Mouse (Mus musculus): ENCODE data around the gene Gm45194. TPM values are rescaled to one million over a fixed set of nuclear protein-coding genes. Genes with fewer than 3 reads are reported as not detected.

Gm45194 gene
- polyA plus RNA-seq, 1 experiment, result 1.5 TPM

- no peak overlapping the region for H3K27ac ChIP-seq (ENCODE audit: control insufficient read depth, insufficient read depth, low read depth, low read length)
- TF ChIP-seq POLR2A (IDR thresholded peaks at IDR 0.05; ENCODE audit: control insufficient read depth, low read depth, low read length), result no peak
- TF ChIP-seq CTCF (IDR thresholded peaks at IDR 0.05; ENCODE audit: control insufficient read depth, insufficient read depth, insufficient replicate concordance, low read depth, low read length), result no peak
Measured at GRCm38 (mm10) chrX:111999661-112000060, 108.5 kb downstream of the Gm45194 start.

GRCm38 (mm10) chrX:112010707-112011106, 119.5 kb downstream of the Gm45194 start, which contains the start of gene Tex16:
Gene Tex16, plus strand, starts transcription at chrX:112011007.
- H3K4me3 ChIP-seq (ENCODE audit: control insufficient read depth, low read depth, low read length), result no peak within 1 kb of the TSS
- H3K27me3 ChIP-seq (ENCODE audit: control insufficient read depth, insufficient read depth, low read length), result no peaks in the 10 kb centered on the region
- H3K27ac ChIP-seq (ENCODE audit: control insufficient read depth, insufficient read depth, low read depth, low read length), result no peak within 1 kb of the TSS
- H3K36me3 ChIP-seq (ENCODE audit: control insufficient read depth, insufficient read depth, low read length), result no peaks in the 10 kb centered on the region
- H3K4me1 ChIP-seq (ENCODE audit: control insufficient read depth, insufficient read depth, low read length), result no peaks in the 10 kb centered on the region
- TF ChIP-seq POLR2A (IDR thresholded peaks at IDR 0.05; ENCODE audit: control insufficient read depth, low read depth, low read length), result no peak
- TF ChIP-seq CTCF (IDR thresholded peaks at IDR 0.05; ENCODE audit: control insufficient read depth, insufficient read depth, insufficient replicate concordance, low read depth, low read length), result no peak

More at GRCm38 (mm10) chrX:111999661-112000060, 108.5 kb downstream of the Gm45194 start:
- no peaks in the 10 kb centered on the region for H3K27me3 ChIP-seq (ENCODE audit: control insufficient read depth, insufficient read depth, low read length)
- no peak overlapping the region for H3K4me3 ChIP-seq (ENCODE audit: control insufficient read depth, low read depth, low read length)
- no peaks in the 10 kb centered on the region for H3K4me1 ChIP-seq (ENCODE audit: control insufficient read depth, insufficient read depth, low read length)
- H3K36me3 ChIP-seq (ENCODE audit: control insufficient read depth, insufficient read depth, low read length), result no peaks in the 10 kb centered on the region

GRCm38 (mm10) chrX:112238749-112239148, 347.6 kb downstream of the Gm45194 start, which contains the start of gene 4933403O08Rik:
Gene 4933403O08Rik, plus strand, starts transcription at chrX:112239049.
- no peak for TF ChIP-seq POLR2A (IDR thresholded peaks at IDR 0.05; ENCODE audit: control insufficient read depth, low read depth, low read length)
- TF ChIP-seq CTCF (IDR thresholded peaks at IDR 0.05; ENCODE audit: control insufficient read depth, insufficient read depth, insufficient replicate concordance, low read depth, low read length), result no peak
- Histone ChIP-seq H3K4me1 (ENCODE audit: control insufficient read depth, insufficient read depth, low read length) (no peaks in the 10 kb centered on the region), H3K36me3 (ENCODE audit: control insufficient read depth, insufficient read depth, low read length) (no peaks in the 10 kb centered on the region), H3K4me3 (ENCODE audit: control insufficient read depth, low read depth, low read length) (no peak within 1 kb of the TSS; the same call in 1 of the 2 replicates), H3K27ac (ENCODE audit: control insufficient read depth, insufficient read depth, low read depth, low read length) (no peak within 1 kb of the TSS; the same call in 1 of the 2 replicates), H3K27me3 (ENCODE audit: control insufficient read depth, insufficient read depth, low read length) (no peaks in the 10 kb centered on the region)

GRCm38 (mm10) chrX:112242916-112243315, 351.7 kb downstream of the Gm45194 start:
- TF ChIP-seq POLR2A (IDR thresholded peaks at IDR 0.05; ENCODE audit: control insufficient read depth, low read depth, low read length), result no peak
- Histone ChIP-seq H3K36me3 (ENCODE audit: control insufficient read depth, insufficient read depth, low read length) (no peaks in the 10 kb centered on the region), H3K4me1 (ENCODE audit: control insufficient read depth, insufficient read depth, low read length) (no peaks in the 10 kb centered on the region), H3K27ac (ENCODE audit: control insufficient read depth, insufficient read depth, low read depth, low read length) (no peak overlapping the region), H3K4me3 (ENCODE audit: control insufficient read depth, low read depth, low read length) (no peak overlapping the region), H3K27me3 (ENCODE audit: control insufficient read depth, insufficient read depth, low read length) (no peaks in the 10 kb centered on the region)

DNA sequence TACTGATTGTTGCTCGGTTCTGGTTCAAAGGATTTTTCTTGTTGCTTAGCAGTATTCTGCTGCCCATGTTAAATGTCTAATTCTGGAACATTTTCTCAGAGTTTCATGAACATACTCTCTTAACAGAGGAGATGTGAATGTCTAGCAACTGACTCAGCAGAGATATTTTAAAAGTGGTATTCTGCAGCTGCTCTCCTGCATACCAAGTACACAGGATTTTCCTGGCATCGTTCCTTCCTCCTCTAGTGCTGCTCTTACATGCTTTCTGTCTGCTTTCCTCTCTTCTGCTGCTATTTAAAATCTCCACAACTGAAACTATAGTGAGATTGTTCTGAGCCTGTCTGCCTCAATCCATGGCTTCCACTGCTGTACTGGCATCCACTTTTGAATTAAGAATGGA, 364.3 kb downstream of the Gm45194 start:
- TF ChIP-seq CTCF (IDR thresholded peaks at IDR 0.05; ENCODE audit: control insufficient read depth, insufficient read depth, insufficient replicate concordance, low read depth, low read length), result no peak
- no peak for TF ChIP-seq POLR2A (IDR thresholded peaks at IDR 0.05; ENCODE audit: control insufficient read depth, low read depth, low read length)
- no peak overlapping the region for H3K4me3 ChIP-seq (ENCODE audit: control insufficient read depth, low read depth, low read length)
- no peak overlapping the region for H3K27ac ChIP-seq (ENCODE audit: control insufficient read depth, insufficient read depth, low read depth, low read length)
- no peaks in the 10 kb centered on the region for H3K27me3 ChIP-seq (ENCODE audit: control insufficient read depth, insufficient read depth, low read length)
- H3K4me1 ChIP-seq (ENCODE audit: control insufficient read depth, insufficient read depth, low read length), result no peaks in the 10 kb centered on the region
- H3K36me3 ChIP-seq (ENCODE audit: control insufficient read depth, insufficient read depth, low read length), result no peaks in the 10 kb centered on the region

DNA sequence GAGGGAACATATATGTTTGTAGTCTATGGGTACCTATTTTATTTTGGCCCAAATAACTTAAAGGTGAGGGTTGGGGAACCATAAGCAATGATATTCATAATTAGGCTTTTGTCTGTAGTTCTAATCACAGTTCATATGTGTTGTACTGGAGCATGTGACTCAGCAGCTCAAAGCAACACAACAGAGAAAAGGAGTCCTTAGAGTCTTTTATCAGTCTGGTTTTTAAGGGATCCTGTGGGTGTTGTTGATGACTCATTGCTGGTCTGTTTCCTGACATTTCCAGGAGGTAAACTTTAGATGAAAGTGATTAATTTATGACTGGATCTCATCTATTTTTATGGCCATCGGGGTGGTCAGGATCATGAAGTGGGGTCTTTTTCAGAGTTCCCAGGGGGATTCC, 382.4 kb downstream of the Gm45194 start:
- Histone ChIP-seq H3K36me3 (ENCODE audit: control insufficient read depth, insufficient read depth, low read length) (no peaks in the 10 kb centered on the region), H3K27me3 (ENCODE audit: control insufficient read depth, insufficient read depth, low read length) (no peaks in the 10 kb centered on the region), H3K27ac (ENCODE audit: control insufficient read depth, insufficient read depth, low read depth, low read length) (no peak overlapping the region), H3K4me1 (ENCODE audit: control insufficient read depth, insufficient read depth, low read length) (no peaks in the 10 kb centered on the region), H3K4me3 (ENCODE audit: control insufficient read depth, low read depth, low read length) (no peak overlapping the region)
- no peak for TF ChIP-seq CTCF (IDR thresholded peaks at IDR 0.05; ENCODE audit: control insufficient read depth, insufficient read depth, insufficient replicate concordance, low read depth, low read length)
- no peak for TF ChIP-seq POLR2A (IDR thresholded peaks at IDR 0.05; ENCODE audit: control insufficient read depth, low read depth, low read length)

Other genes starting within 250 kb of the Gm45194 start
- 0.04 and 0.10 TPM in 2 replicates for gene Hdx, start 194.3 kb upstream of the Gm45194 start, polyA plus RNA-seq (2012; rRNA removed)
- gene Tex16, start 119.6 kb downstream of the Gm45194 start, polyA plus RNA-seq (2012; rRNA removed), result 1.7 and 4.0 TPM in 2 replicates